Mouse (Mus musculus) cortical plate, adult 2 months (tissue): Measurements from ENCODE around the gene Zfp800.

Source experiments
- CTCF ChIP-seq: fragments of 200-500 bp; IDR thresholded peaks from 2 replicates; pipeline ENCODE4 v1.5.1; 2011; ENCODE audit warnings: mild to moderate bottlenecking, control low read depth, low read length; ENCODE audit not compliant: insufficient read depth; ENCODE audit errors: extremely low read depth
- POLR2A ChIP-seq: fragments of 200-500 bp; IDR thresholded peaks from 2 replicates; pipeline ENCODE4 v1.6.1; 2011; ENCODE audit warnings: mild to moderate bottlenecking, low read length, control low read depth; ENCODE audit not compliant: insufficient read depth; ENCODE audit errors: extremely low read depth

GRCm38 (mm10) chr6:28260425-28261191, 137.2 kb downstream of the Zfp800 start:
- no peak for TF ChIP-seq CTCF
- no peak for TF ChIP-seq POLR2A
